Mouse (Mus musculus) liver, postnatal 0 days (tissue): ENCODE measurements around the gene Sec24b. TPM values are rescaled to one million over a fixed set of nuclear protein-coding genes. Genes with fewer than 3 reads are reported as not detected.

Experiments used
- ATAC-seq: fragments of 200-750 bp; cut with Nextera tagmentation; 2 replicates; pipeline ENCODE4 v1.8.0; 2017; ENCODE audit warnings: mild to moderate bottlenecking, moderate library complexity
- DNase-seq: peaks from one replicate; pipeline ENCODE4 v3.0.0-alpha.2; 2016
- H3K27ac ChIP-seq: fragments of 300-500 bp; sonication (generic); 2 replicates; pipeline ENCODE4 v1.5.1; 2014; ENCODE audit warnings: antibody characterized with exemption, moderate library complexity, mild to moderate bottlenecking, low read depth
- H3K27me3 ChIP-seq: fragments of 300-500 bp; sonication (generic); 2 replicates; pipeline ENCODE4 v1.6.1; 2014; ENCODE audit warnings: low read length, control low read depth, mixed read lengths; ENCODE audit not compliant: insufficient read depth
- H3K36me3 ChIP-seq: fragments of 300-500 bp; sonication (generic); replicated peaks from 2 replicates; pipeline ENCODE4 v1.6.1; 2014; ENCODE audit warnings: mild to moderate bottlenecking, control low read depth, low read length, moderate library complexity, mixed read lengths; ENCODE audit not compliant: insufficient read depth
- H3K4me1 ChIP-seq: fragments of 300-500 bp; sonication (generic); 2 replicates; pipeline ENCODE4 v1.6.1; 2014; ENCODE audit warnings: antibody characterized with exemption, mild to moderate bottlenecking, control low read depth; ENCODE audit not compliant: insufficient read depth
- H3K4me2 ChIP-seq: fragments of 300-500 bp; sonication (generic); 2 replicates; pipeline ENCODE4 v1.6.1; 2014; ENCODE audit warnings: low read depth, mild to moderate bottlenecking, low read length, moderate library complexity, mixed read lengths
- H3K4me3 ChIP-seq: fragments of 300-500 bp; sonication (generic); 2 replicates; pipeline ENCODE4 v1.5.1; 2014; ENCODE audit warnings: low read depth, low read length
- H3K9ac ChIP-seq: fragments of 300-500 bp; sonication (generic); replicated peaks from 2 replicates; pipeline ENCODE4 v1.6.1; 2014; ENCODE audit warnings: mild to moderate bottlenecking, moderate library complexity
- H3K9me3 ChIP-seq: fragments of 300-500 bp; sonication (generic); 2 replicates; pipeline ENCODE4 v1.6.1; 2016; ENCODE audit warnings: mild to moderate bottlenecking, control low read depth, low read length, mixed read lengths
- CTCF ChIP-seq: sonication (generic); IDR thresholded peaks from 2 replicates; pipeline ENCODE4 v1.5.1; 2016; ENCODE audit warnings: antibody characterized with exemption, low read depth
- EP300 ChIP-seq: IDR thresholded peaks from 2 replicates; pipeline ENCODE4 v1.6.1; 2016; ENCODE audit warnings: antibody characterized with exemption, low read depth, mild to moderate bottlenecking
- WGBS: fragments of 180-500 bp; shearing (Covaris S2); extraction: QIAGEN DNeasy Blood & Tissue Kit; methylation state at CpG from one replicate; pipeline ENCODE4 v1.1.7; 2014; ENCODE audit not compliant: insufficient replicate concordance; 5-methylcytosine and 5-hydroxymethylcytosine counted together
- polyA plus RNA-seq: library from polyadenylated mRNA; unstranded; fragments of >200 nt; fragmentation: Nextera tagmentation; extraction: Ambion mirVana; gene quantifications from 2 replicates; pipeline ENCODE4 v1.2.1, GENCODE M21; 2015

Gene Sec24b
- polyA plus RNA-seq, 1 experiment from 2014 or later, result 5.4 TPM

DNA sequence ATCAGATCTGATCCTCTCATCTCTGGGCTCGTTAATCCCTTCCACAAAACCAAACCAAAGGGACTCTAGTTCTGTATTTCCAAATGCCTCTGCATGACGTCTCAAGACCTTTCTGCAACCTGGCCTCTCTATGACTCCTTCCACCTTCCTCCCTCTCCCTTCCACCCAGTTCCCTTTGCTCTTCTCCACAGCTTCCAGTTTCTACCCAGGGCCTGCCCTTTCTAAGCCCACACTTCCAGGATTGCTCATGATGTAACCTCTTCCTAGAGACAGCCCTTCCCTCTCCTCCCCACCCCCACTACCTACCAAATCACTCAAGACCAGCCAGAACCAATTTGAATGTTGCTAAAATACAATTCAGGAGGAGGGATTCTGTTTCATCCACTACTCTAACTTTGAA lies 2.9 kb downstream of the Sec24b start:
- no peak for TF ChIP-seq EP300
- TF ChIP-seq CTCF, result no peak
- Histone ChIP-seq H3K27ac (peak overlapping the region; percentile 42; the same call in 1 of the 2 replicates), H3K4me2 (peak overlapping the region; percentile 24; the same call in 1 of the 2 replicates), H3K9ac (no peak overlapping the region), H3K36me3 (no peaks in the 10 kb centered on the region), H3K27me3 (no peaks in the 10 kb centered on the region), H3K4me3 (no peak overlapping the region), H3K4me1 (peaks cover 39% of the 10 kb centered on the region), H3K9me3 (no peaks in the 10 kb centered on the region)
- ATAC-seq, result no peak
- DNase-seq, result no peak
- WGBS, result 61% methylated on average over 2 of the region's 2 CpGs

DNA sequence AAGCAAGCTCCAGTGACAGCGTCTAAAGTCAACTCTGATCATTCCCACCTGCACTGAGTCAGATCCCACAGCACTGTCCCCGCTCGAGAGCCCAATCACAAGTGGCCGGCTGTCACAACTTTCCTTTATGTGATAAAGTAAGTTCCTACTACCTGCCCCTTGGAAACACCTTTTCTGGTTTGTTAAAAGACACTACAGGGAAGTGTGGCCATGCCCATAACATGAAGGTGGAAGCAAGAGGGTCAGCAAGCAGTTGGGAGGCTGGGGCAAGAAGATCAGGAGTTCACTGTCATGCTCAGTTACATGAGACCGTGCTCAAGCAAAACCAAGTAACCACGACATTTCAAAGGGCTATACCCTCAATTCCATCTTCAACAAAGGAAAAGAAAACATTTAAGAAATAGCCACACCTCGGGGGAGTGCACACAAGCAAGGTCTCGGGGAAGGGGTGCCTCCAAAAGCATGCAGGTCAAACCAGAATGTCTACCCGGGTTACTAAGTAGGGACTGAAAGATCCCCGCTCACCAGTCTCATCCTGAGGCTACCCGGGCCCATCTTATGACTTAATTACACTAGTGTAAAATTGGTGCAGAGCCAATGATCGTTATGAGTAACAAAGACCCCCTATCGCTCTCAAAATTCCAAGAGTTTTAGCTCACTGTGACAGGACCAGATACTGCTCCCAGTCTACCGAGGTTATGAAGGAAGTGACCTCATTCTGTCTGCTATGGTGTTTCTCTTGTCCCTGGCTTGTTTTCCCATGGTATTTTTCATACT lies 3.6 kb downstream of the Sec24b start:
- TF ChIP-seq CTCF (no peak), EP300 (no peak)
- no peaks in the 10 kb centered on the region for H3K27me3 ChIP-seq
- H3K27ac ChIP-seq, result no peak overlapping the region
- H3K36me3 ChIP-seq, result no peaks in the 10 kb centered on the region
- H3K9me3 ChIP-seq, result no peaks in the 10 kb centered on the region
- ATAC-seq (no peak), DNase-seq (no peak)
- H3K9ac ChIP-seq, result no peak overlapping the region
- H3K4me3 ChIP-seq, result no peak overlapping the region
- H3K4me2 ChIP-seq, result no peak overlapping the region; the same call in 1 of the 2 replicates
- peaks cover 46% of the 10 kb centered on the region for H3K4me1 ChIP-seq
- 72% methylated on average over 14 of the region's 14 CpGs for WGBS

DNA sequence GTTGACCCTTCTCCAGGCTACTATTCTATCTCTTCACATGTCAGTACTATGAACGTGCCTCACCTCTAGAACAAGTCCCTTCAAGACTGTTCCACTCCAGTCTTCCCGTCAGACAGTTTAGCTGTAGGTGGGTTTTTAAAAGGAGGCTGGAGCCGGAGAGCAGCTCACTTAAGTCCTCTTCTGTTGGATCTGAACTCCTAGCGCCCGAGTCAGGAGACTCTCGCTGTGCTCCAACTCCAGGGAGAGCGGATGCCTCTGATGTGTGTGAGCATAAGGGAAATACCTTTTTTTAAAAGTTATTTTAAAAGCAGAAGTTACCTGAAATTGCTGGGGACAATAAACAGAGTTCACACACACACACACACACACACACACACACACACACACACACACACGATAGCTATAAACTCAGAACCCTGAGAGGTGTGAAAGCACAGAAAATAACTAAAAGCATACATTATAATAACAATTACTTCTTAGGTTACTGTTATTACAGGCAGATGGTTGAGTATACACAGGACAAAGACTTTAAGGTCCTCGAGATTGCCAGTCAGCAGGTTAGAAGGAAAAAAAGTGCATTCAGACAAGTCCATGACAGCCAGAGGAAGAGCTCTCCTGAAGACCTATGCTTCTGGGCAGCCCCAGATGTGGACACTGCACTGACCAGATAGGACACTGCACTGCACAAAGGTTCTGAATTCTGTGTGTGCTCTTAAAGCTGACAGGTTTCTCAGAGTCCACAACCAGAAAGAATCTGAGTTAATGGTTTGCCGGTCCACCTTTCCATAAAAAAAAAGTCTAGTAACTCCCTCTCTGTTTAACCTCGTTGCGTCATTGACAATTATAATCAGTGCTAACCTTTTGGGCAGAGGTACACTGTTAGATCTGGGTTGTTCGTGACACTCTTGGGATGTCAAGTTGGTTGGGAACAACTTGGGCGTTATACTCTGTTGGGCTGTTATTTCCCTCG lies 5.7 kb downstream of the Sec24b start:
- Histone ChIP-seq H3K9ac (no peak overlapping the region), H3K27ac (no peak overlapping the region), H3K9me3 (no peaks in the 10 kb centered on the region), H3K27me3 (no peaks in the 10 kb centered on the region), H3K36me3 (no peaks in the 10 kb centered on the region), H3K4me3 (no peak overlapping the region), H3K4me1 (peaks cover 42% of the 10 kb centered on the region), H3K4me2 (no peak overlapping the region)
- WGBS, result 71% methylated on average over 15 of the region's 15 CpGs
- no peak for DNase-seq
- ATAC-seq, result no peak
- no peak for TF ChIP-seq CTCF
- TF ChIP-seq EP300, result no peak

DNA sequence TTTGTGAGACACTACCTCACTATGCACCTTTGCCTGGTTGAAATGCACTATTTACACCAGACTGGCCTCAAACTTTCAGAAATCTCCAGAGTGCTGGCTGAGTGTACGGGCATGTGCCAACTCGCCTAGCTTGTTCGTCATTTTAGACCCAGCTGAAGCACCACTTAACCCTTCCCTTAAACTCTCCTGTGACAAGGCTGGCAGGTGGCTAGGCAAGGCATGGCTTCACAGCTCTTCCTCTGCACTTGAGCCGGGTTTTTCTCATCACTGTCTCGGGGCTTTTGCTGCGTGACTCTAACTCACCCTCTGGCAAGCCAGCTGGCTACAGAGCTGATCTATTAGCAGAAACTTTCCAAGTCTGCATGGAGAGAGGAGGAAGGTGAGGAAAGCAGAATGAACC lies 6.8 kb downstream of the Sec24b start:
- ATAC-seq (no peak), DNase-seq (no peak)
- H3K9me3 ChIP-seq, result no peaks in the 10 kb centered on the region
- no peak overlapping the region for H3K27ac ChIP-seq
- H3K27me3 ChIP-seq, result no peaks in the 10 kb centered on the region
- 70% methylated on average over 6 of the region's 6 CpGs for WGBS
- H3K4me1 ChIP-seq, result peaks cover 36% of the 10 kb centered on the region
- no peak for TF ChIP-seq CTCF
- H3K4me3 ChIP-seq, result no peak overlapping the region
- H3K36me3 ChIP-seq, result no peaks in the 10 kb centered on the region
- H3K9ac ChIP-seq, result no peak overlapping the region
- H3K4me2 ChIP-seq, result no peak overlapping the region

DNA sequence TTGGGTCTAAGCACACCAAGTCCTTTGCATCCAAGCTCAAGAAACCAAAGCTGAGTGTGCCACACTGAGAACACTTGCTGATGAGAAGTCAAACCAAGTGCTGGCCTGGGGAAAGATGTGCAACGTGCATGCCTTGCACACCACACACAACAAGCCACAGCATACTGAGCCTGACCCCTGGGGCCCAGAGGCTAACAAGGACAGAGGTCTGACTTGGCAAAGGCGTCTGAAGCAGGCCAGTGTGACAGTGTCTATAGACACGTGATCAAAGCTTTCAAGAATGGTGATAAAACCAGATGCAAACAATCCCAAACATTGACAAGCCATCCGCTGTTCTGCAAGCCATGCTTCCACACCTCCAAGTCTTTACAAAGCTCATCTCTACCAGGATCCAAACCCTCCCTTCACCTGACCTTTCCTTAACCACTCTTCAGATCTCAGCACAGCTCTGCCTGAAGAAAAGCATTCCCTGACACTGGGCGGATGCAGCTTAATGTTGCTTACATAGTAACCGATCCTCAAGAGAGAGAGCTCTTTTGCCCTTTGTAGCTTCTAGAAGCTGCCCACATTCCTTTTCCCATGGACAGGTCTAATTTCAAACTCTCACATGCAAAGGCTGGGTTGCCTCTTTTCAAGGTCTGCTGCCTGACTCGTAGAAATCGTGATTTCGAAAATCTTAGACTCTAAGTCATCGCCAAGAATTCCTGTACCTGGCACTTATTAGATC lies 7.8 kb downstream of the Sec24b start:
- DNase-seq (no peak), ATAC-seq (no peak)
- Histone ChIP-seq H3K27ac (no peak overlapping the region), H3K4me2 (no peak overlapping the region), H3K4me3 (no peak overlapping the region), H3K4me1 (peaks cover 28% of the 10 kb centered on the region), H3K9me3 (no peaks in the 10 kb centered on the region), H3K27me3 (no peaks in the 10 kb centered on the region), H3K9ac (no peak overlapping the region), H3K36me3 (no peaks in the 10 kb centered on the region)
- WGBS, result 55% methylated on average over 10 of the region's 10 CpGs
- TF ChIP-seq CTCF, result no peak
